Mouse (Mus musculus): ENCODE measurements around the gene Acsl1. TPM values are rescaled to one million over a fixed set of nuclear protein-coding genes. Genes with fewer than 3 reads are reported as not detected.

Acsl1 gene
- polyA plus RNA-seq, 1 experiment from 2014 or later = 20.7 TPM

DNA sequence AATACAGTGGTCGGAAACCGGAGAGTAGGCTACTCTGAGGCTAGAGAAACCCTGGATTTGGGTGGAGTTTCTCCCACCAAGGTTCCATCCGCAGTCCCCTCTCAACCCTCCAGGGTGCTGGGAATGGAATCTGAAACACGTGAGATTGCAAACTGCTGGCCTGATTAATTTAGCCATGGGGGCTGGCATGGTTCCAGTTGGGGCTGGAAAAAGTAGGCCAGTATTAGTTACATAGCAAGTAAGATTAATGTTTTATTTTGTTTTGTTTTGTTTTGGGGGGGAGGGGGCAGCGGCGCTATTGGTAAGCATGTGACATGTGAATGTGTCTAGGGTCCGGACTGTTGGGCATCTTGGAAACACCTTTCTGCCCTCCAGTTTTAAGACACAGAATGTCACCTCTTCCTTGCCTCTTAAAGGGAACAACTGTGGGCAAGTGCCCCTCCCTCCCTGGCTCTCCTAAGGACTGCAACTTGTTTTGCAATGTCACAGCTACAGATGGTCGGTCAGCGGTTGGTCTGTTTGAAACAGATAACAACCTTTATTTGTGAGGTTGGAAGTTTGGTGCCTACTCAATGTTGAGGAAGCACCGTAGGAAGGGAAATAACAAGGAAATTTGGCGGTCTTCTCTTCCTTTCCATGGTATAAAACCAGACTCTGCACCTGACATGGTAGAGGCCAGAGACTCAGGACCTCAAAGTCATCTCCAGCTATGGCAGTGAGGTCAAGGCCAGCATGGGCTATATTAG lies 75.8 kb downstream of the Acsl1 start:
- Histone ChIP-seq H3K9me3 (no peaks in the 10 kb centered on the region), H3K27me3 (no peaks in the 10 kb centered on the region), H3K4me2 (no peak overlapping the region), H3K9ac (no peak overlapping the region), H3K4me1 (peaks cover 27% of the 10 kb centered on the region), H3K27ac (no peak overlapping the region), H3K36me3 (no peaks in the 10 kb centered on the region), H3K4me3 (no peak overlapping the region)
- no peak for ATAC-seq (ENCODE audit: borderline replicate concordance, extremely low read depth, low FRiP score, low TSS enrichment)
- WGBS = 58% methylated on average over 11 of the region's 11 CpGs

DNA sequence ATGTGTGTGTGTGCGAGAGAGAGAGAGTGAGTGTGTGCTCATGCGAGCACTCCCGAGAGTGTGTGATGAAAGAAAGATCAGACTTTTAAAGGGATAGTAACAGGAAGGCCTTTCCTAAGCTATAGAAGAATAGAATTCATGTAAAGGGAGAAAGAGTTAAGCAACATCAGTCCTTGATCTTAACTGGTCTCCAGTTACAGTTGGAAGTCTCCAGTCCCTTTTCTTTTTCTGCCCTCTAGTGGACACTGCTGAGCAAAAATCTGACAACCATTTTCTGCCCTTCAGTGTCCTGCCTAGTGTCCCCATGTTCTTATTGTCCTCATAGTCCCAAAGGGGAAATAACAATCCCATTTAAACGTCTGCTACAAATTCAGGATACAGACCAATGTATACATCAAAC lies 76.4 kb downstream of the Acsl1 start:
- no peak overlapping the region for H3K27ac ChIP-seq
- H3K9me3 ChIP-seq = no peaks in the 10 kb centered on the region
- peaks cover 28% of the 10 kb centered on the region for H3K4me1 ChIP-seq
- ATAC-seq (ENCODE audit: borderline replicate concordance, extremely low read depth, low FRiP score, low TSS enrichment) = no peak
- H3K4me2 ChIP-seq = no peak overlapping the region
- no peaks in the 10 kb centered on the region for H3K27me3 ChIP-seq
- no peak overlapping the region for H3K9ac ChIP-seq
- no peak overlapping the region for H3K4me3 ChIP-seq
- 14% methylated on average over 4 of the region's 4 CpGs for WGBS
- no peaks in the 10 kb centered on the region for H3K36me3 ChIP-seq

DNA sequence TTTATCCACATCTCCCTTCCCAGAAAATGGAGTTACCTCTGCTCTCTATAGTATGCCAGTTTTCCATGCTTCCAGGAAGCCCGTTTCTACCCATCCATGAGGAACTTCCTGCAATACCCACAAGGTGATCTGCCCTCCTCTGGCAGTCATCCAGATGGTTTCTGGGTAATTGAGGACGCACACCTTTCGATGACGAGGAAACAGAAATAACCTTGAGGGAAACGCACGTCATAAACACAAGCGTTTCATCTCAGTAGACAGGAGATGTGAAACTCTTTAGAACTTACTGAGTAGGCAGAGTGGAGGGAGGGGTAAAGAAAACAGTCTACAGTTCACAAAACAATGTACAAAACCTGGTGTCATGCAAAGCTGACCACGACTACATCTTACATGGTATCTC lies 79.2 kb downstream of the Acsl1 start:
- no peak for ATAC-seq (ENCODE audit: borderline replicate concordance, extremely low read depth, low FRiP score, low TSS enrichment)
- Histone ChIP-seq H3K4me1 (peaks cover 24% of the 10 kb centered on the region), H3K27ac (no peak overlapping the region), H3K4me2 (no peak overlapping the region), H3K9ac (no peak overlapping the region), H3K9me3 (no peaks in the 10 kb centered on the region), H3K4me3 (no peak overlapping the region), H3K27me3 (no peaks in the 10 kb centered on the region), H3K36me3 (no peaks in the 10 kb centered on the region)
- WGBS = 80% methylated on average over 8 of the region's 8 CpGs

DNA sequence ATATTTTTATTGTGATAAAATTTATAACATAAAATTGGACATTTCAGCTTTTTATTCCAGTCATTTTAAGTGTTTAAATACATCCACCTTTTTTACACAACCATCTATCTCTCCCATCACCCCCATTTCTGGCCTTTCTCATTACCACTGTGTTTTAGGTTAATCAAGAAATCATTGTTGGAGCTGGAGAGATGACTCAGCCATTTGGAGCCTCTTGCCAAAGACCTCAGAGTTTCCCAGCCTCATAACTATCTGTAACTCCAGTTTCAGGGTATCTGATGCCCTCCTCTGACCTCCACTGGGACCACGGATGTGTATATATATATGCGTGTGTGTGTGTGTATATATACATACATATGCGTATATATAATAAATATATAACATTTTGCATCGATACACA lies 80.2 kb downstream of the Acsl1 start:
- ATAC-seq (ENCODE audit: borderline replicate concordance, extremely low read depth, low FRiP score, low TSS enrichment) = no peak
- no peaks in the 10 kb centered on the region for H3K27me3 ChIP-seq
- H3K4me3 ChIP-seq = peak overlapping the region; percentile 68
- peak overlapping the region; percentile 58 for H3K4me2 ChIP-seq
- H3K27ac ChIP-seq = no peak overlapping the region
- 0 out of 2 replicates have a peak, but pooled peaks cover 3% of the 10 kb centered on the region for H3K36me3 ChIP-seq
- peaks cover 22% of the 10 kb centered on the region for H3K4me1 ChIP-seq
- WGBS = 24% methylated on average over 4 of the region's 4 CpGs
- H3K9ac ChIP-seq = no peak overlapping the region
- H3K9me3 ChIP-seq = no peaks in the 10 kb centered on the region

DNA sequence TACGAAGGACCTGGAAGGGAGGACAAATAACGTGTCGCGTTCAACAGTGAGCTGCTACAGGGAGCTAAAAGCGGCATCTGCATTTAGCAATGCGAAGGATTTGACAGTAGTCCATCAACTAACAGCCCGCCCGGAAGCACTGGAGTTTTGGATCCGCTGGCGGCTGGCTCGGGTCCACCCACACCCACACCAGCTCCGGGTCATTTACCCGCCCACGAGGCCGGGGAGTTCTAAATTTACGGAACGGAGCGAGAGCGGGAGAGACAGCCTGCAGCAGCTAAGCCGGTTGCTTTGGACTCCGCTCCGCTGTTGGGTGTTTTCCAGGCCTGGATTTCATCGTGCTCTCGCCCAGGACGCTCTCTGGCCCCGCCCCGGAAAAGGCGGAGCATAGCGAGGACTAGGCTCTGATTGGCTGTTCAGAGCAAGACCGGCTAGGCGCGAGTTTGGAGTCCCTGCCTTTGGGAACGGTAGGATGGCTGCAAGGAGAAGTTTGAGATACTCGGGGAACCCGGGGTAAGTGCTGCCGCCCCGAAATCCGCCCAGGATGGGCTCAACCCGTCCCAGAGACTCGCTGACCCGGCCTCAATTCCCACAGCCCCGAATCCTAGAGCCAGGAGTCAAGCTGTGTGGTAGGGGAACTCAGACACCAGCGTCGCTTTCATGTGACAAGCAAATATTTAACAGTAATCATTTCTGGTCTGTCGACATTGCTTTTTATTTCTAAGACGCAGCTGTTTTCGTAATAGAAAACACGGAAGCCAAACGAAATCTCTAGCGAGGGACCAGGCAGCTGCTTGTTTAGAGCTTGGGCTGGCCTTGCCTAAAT lies 81.0 kb downstream of the Acsl1 start, which contains the start of gene Cenpu:
Cenpu (plus strand) TSS at position 414 of the 826 bp plus-strand sequence.
- peak within 1 kb of the TSS; percentile 68 for H3K4me3 ChIP-seq
- no peaks in the 10 kb centered on the region for H3K9me3 ChIP-seq
- WGBS = under 1% methylated on average over 50 of the region's 50 CpGs
- H3K9ac ChIP-seq = peak within 1 kb of the TSS; percentile 58
- peak within 1 kb of the TSS; percentile 76 for H3K4me2 ChIP-seq
- 0 out of 2 replicates have a peak, but pooled peaks cover 7% of the 10 kb centered on the region for H3K36me3 ChIP-seq
- H3K4me1 ChIP-seq = peaks cover 14% of the 10 kb centered on the region
- ATAC-seq (ENCODE audit: borderline replicate concordance, extremely low read depth, low FRiP score, low TSS enrichment) = peak; percentile 98
- peak within 1 kb of the TSS; percentile 79 for H3K27ac ChIP-seq
- H3K27me3 ChIP-seq = no peaks in the 10 kb centered on the region

DNA sequence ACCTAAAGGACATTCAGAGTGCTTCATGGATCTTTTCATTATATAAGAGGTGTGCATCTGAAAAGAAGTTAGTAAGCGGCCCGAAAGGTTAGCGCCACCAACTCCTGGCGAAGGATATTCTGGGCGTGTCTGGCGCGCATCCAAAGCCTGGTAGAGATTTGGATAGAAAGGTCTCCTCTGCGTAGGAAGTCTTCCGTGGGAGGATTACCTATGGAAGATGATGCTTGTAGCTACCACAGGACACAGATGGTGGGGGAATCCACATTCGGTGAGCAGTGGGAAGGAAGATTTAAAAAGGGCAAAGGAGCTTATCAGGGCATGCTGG lies 81.6 kb downstream of the Acsl1 start:
- peak overlapping the region; percentile 68 for H3K4me3 ChIP-seq
- H3K27ac ChIP-seq = 0 out of 2 replicates have a peak overlapping the region, but pooled peaks have one; percentile 40
- peaks cover 10% of the 10 kb centered on the region; the same call in 1 of the 2 replicates for H3K4me1 ChIP-seq
- ATAC-seq (ENCODE audit: borderline replicate concordance, extremely low read depth, low FRiP score, low TSS enrichment) = no peak
- no peaks in the 10 kb centered on the region for H3K9me3 ChIP-seq
- 3% methylated on average over 10 of the region's 10 CpGs for WGBS
- H3K9ac ChIP-seq = peak overlapping the region; percentile 58
- peaks cover 10% of the 10 kb centered on the region; the same call in 1 of the 2 replicates for H3K36me3 ChIP-seq
- peak overlapping the region; percentile 76 for H3K4me2 ChIP-seq
- no peaks in the 10 kb centered on the region for H3K27me3 ChIP-seq

DNA sequence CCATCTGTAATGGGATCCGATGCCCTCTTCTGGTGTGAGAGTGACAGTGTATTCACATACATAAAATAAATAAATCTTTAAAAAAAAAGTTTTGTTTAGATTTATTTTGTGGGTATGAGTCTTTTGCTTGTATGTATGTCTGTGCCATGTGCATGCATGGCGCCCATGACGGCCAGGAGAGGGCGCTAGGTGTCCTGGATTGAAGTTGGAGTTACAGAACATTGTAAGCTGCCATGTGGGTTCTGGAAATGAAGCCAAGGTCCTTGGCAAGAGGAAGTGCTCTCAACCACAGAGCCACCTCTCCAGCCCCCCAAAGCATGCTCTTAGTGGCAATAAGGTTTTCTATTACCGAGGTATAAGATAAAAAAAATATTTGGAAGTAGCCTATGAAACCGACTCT lies 88.6 kb downstream of the Acsl1 start:
- no peak overlapping the region for H3K4me2 ChIP-seq
- ATAC-seq (ENCODE audit: borderline replicate concordance, extremely low read depth, low FRiP score, low TSS enrichment) = no peak
- no peak overlapping the region for H3K27ac ChIP-seq
- no peaks in the 10 kb centered on the region for H3K27me3 ChIP-seq
- no peaks in the 10 kb centered on the region for H3K4me1 ChIP-seq
- H3K9me3 ChIP-seq = no peaks in the 10 kb centered on the region
- H3K4me3 ChIP-seq = no peak overlapping the region
- peaks cover 28% of the 10 kb centered on the region; the same call in 1 of the 2 replicates for H3K36me3 ChIP-seq
- WGBS = 65% methylated on average over 6 of the region's 6 CpGs
- H3K9ac ChIP-seq = no peak overlapping the region

DNA sequence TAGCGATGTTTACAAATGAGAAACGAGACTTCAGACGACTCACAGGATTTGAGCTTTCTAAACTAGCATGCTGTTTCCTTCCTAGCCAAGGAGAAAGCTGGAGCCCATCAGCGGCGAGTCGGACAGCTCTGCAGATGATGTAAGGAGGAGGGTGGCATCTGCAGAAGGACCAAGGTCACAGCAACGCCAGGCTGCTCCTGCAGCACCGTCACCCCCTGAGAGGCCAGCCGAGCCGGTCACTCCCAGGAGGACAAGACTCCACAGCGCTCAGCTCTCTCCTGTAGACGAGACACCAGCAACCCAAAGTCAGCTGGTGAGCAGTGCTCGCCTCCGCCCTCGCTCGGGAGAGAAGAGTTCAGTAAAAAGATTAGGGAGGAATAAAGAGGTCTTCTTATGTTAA lies 91.5 kb downstream of the Acsl1 start:
- Histone ChIP-seq H3K4me3 (no peak overlapping the region), H3K4me2 (no peak overlapping the region), H3K9ac (no peak overlapping the region), H3K9me3 (no peaks in the 10 kb centered on the region), H3K4me1 (0 out of 2 replicates have a peak, but pooled peaks cover 4% of the 10 kb centered on the region), H3K36me3 (peaks cover 18% of the 10 kb centered on the region; the same call in 1 of the 2 replicates), H3K27ac (no peak overlapping the region), H3K27me3 (no peaks in the 10 kb centered on the region)
- WGBS = 74% methylated on average over 16 of the region's 16 CpGs
- no peak for ATAC-seq (ENCODE audit: borderline replicate concordance, extremely low read depth, low FRiP score, low TSS enrichment)

DNA sequence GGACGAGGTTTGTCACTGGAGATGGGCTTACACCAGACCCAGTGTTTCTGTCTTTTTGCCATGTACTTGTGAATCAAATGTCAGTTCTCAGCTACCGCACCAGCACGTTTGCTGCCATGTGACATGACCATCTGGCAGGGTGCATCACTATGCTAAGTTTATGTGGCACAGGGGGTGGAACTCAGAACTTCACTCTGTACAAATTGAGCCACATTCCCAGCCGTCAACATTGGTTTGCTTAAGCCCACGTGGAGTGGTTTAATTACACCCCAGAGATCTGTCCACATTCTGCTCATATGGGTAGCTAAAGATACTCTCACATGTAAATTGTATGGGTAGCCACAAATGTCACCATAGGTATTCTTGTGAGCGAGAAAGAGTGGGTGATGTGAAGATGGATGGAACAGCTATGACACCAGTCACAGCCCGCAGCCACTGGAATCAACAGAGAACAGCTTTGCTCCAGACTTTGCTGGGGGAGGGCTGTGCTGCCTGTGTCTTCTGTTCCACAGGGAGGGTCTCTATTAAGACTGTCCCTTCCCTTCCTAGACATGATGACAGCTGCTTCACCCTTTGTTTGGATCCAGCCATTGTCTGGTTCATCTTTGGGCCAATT lies 96.2 kb downstream of the Acsl1 start:
- ATAC-seq (ENCODE audit: borderline replicate concordance, extremely low read depth, low FRiP score, low TSS enrichment) = no peak
- H3K4me3 ChIP-seq = no peak overlapping the region
- no peaks in the 10 kb centered on the region for H3K9me3 ChIP-seq
- H3K27me3 ChIP-seq = no peaks in the 10 kb centered on the region
- H3K4me2 ChIP-seq = no peak overlapping the region
- H3K36me3 ChIP-seq = no peaks in the 10 kb centered on the region; the same call in 1 of the 2 replicates
- H3K9ac ChIP-seq = no peak overlapping the region
- peak overlapping the region; percentile 59 for H3K27ac ChIP-seq
- WGBS = 73% methylated on average over 7 of the region's 7 CpGs
- peaks cover 14% of the 10 kb centered on the region for H3K4me1 ChIP-seq

DNA sequence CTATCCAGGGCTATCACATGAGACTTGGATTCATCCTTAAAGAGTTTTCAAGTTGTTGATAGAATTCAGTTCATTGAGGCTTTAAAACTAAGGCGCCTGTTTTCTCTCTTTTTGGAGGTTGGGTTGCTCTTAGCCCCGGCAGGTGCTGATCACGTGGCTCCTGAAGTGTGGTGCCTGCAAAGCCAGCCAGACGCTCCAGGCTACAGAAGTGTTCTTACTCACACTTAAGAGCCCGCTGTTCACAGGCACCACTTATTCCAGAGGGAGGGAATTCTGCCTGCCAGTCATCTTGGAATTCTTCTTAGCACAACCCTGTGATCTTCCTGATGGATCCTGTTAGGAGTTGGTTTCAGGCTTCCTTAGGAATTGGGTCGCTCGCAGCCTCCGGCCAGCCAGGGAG lies 97.1 kb downstream of the Acsl1 start:
- Histone ChIP-seq H3K9me3 (no peaks in the 10 kb centered on the region), H3K4me3 (no peak overlapping the region), H3K27ac (peak overlapping the region; percentile 59), H3K9ac (no peak overlapping the region), H3K27me3 (no peaks in the 10 kb centered on the region), H3K4me1 (peaks cover 14% of the 10 kb centered on the region), H3K4me2 (no peak overlapping the region), H3K36me3 (peaks cover 2% of the 10 kb centered on the region; the same call in 1 of the 2 replicates)
- WGBS = 64% methylated on average over 8 of the region's 8 CpGs
- ATAC-seq (ENCODE audit: borderline replicate concordance, extremely low read depth, low FRiP score, low TSS enrichment) = 0 out of 2 replicates have a peak, but pooled peaks have one; percentile 62

DNA sequence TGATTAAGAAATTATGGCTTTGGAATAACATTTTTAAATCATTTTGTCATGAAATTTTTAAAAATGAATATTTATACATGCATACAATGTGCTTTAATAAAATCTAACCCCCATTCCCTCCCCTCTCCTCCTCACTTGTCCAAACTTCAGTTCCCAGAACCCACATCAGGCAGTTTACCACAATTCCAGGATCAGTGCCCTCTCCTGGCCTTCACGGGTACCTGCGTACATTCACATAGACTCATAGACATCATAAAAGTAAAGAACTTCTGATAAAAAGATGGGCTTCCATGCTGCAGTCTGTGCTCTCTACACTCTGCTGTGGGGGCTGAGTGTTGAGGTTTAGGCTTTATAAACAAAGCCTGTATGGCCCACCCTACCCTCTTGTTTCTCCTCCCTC lies 98.1 kb downstream of the Acsl1 start:
- Histone ChIP-seq H3K4me2 (no peak overlapping the region), H3K27ac (no peak overlapping the region), H3K27me3 (no peaks in the 10 kb centered on the region), H3K36me3 (peaks cover 9% of the 10 kb centered on the region; the same call in 1 of the 2 replicates), H3K9me3 (no peaks in the 10 kb centered on the region), H3K9ac (no peak overlapping the region), H3K4me1 (peaks cover 14% of the 10 kb centered on the region), H3K4me3 (no peak overlapping the region)
- WGBS = 77% methylated on average over 2 of the region's 2 CpGs
- no peak for ATAC-seq (ENCODE audit: borderline replicate concordance, extremely low read depth, low FRiP score, low TSS enrichment)

Data from lung, embryonic 15.5 days (tissue).